Mouse (Mus musculus) embryonic stem cell, embryonic (primary cell): ENCODE results near the gene Smg9.

ENCODE experiments used
- CTCF ChIA-PET, 4 experiments: fragments of 300-600 bp in 2 of 4; fragments of 350-600 bp in 2 of 4; sonication (Branson Sonifier 250); formaldehyde crosslinking; loops; one replicate each; lab custom pipeline; 2022; ENCODE audit warnings: inconsistent platforms in 2 of 4; lab: Charles Lee
- POLR2A ChIA-PET, 4 experiments: fragments of 300-600 bp in 2 of 4; fragments of 350-600 bp in 2 of 4; sonication (Branson Sonifier 250); formaldehyde crosslinking; loops; one replicate each; lab custom pipeline; 2022; ENCODE audit warnings: antibody characterized with exemption in 4 of 4, inconsistent platforms in 1 of 4; lab: Charles Lee

Gene Smg9

GRCm38 (mm10) chr7:24391687-24392086 is 7.7 kb upstream of the Smg9 start:
- ChIA-PET CTCF (interaction anchor here in 1 of 4 experiments (0.6 kb wide), 1 partner anchor 14 kb away, joined by 3 read pairs; no protein-coding TSS in a partner anchor), POLR2A (no interaction called here)

- CTCF ChIA-PET = interaction anchor here in 3 of 4 experiments (0.5 to 2.4 kb wide), 5 partner anchors 9 to 58 kb away, joined by 3 to 14 read pairs (median 3); no protein-coding TSS in a partner anchor
- POLR2A ChIA-PET = interaction anchor here in 2 of 4 experiments (0.7 to 1.2 kb wide), 3 partner anchors 20 to 113 kb away, joined by 3 to 5 read pairs (median 4); no protein-coding TSS in a partner anchor
Observed at GRCm38 (mm10) chr7:24394054-24394453, 5.4 kb upstream of the Smg9 start.

GRCm38 (mm10) chr7:24394475-24395161 is 4.8 kb upstream of the Smg9 start:
- ChIA-PET CTCF (interaction anchor here in 2 of 4 experiments (1.2 to 2.4 kb wide), 3 partner anchors 10 to 58 kb away, joined by 3 to 14 read pairs (median 3); no protein-coding TSS in a partner anchor), POLR2A (interaction anchor here in 2 of 4 experiments (0.6 to 1.2 kb wide), 4 partner anchors 16 to 113 kb away, joined by 3 to 5 read pairs (median 4); no protein-coding TSS in a partner anchor)

- ChIA-PET POLR2A (interaction anchor here in 1 of 4 experiments (1.0 kb wide), 1 partner anchor 13 kb away, joined by 5 read pairs; no protein-coding TSS in a partner anchor), CTCF (interaction anchor here in 1 of 4 experiments (0.5 kb wide), 1 partner anchor 42 kb away, joined by 3 read pairs; no protein-coding TSS in a partner anchor)
Observed at GRCm38 (mm10) chr7:24396832-24397231, 2.6 kb upstream of the Smg9 start.

GRCm38 (mm10) chr7:24398364-24398913 is 980 bp upstream of the Smg9 start:
- CTCF ChIA-PET = interaction anchor here (0.6 to 2.9 kb wide), 12 partner anchors 8 to 261 kb away, joined by 3 to 11 read pairs (median 4); no protein-coding TSS in a partner anchor
- POLR2A ChIA-PET = interaction anchor here in 2 of 4 experiments (0.7 to 3.5 kb wide), 27 partner anchors 9 to 317 kb away, joined by 3 to 41 read pairs (median 6); partner anchors contain the start of genes Irgq (in 1 of the 2), Pinlyp (in 1 of the 2), Xrcc1 (in 1 of the 2) and Zfp180 (in 1 of the 2)

- CTCF ChIA-PET = interaction anchor here in 3 of 4 experiments (0.5 to 2.9 kb wide), 21 partner anchors 10 to 201 kb away, joined by 3 to 11 read pairs (median 4); partner anchors contain the start of gene Cadm4 (in 1 of the 3)
Observed at GRCm38 (mm10) chr7:24400082-24400452, 648 bp downstream of the Smg9 start.

GRCm38 (mm10) chr7:24400489-24400888 is 1.1 kb downstream of the Smg9 start:
- ChIA-PET CTCF (interaction anchor here in 2 of 4 experiments (0.8 to 2.9 kb wide), 8 partner anchors 12 to 200 kb away, joined by 3 to 11 read pairs (median 6); no protein-coding TSS in a partner anchor), POLR2A (interaction anchor here (0.7 to 3.5 kb wide), 42 partner anchors 8 to 881 kb away, joined by 3 to 41 read pairs (median 5); partner anchors contain the start of genes Rabac1 (in 2 of the 4), Zfp428 (in 2 of the 4), Irgc1 (in 1 of the 4) and Irgq (in 1 of the 4))

More at GRCm38 (mm10) chr7:24400082-24400452, 648 bp downstream of the Smg9 start:
- POLR2A ChIA-PET = interaction anchor here (0.6 to 3.5 kb wide), 71 partner anchors 8 to 881 kb away, joined by 3 to 41 read pairs (median 5); partner anchors contain the start of genes Rabac1 (in 2 of the 4), Zfp428 (in 2 of the 4), Ethe1 (in 1 of the 4) and Irgc1 (in 1 of the 4)

- POLR2A ChIA-PET = interaction anchor here in 3 of 4 experiments (0.6 to 1.7 kb wide), 8 partner anchors 8 to 103 kb away, joined by 3 to 5 read pairs (median 3); no protein-coding TSS in a partner anchor
- CTCF ChIA-PET = interaction anchor here in 3 of 4 experiments (0.5 to 1.6 kb wide), 14 partner anchors 13 to 79 kb away, joined by 3 to 5 read pairs (median 4); partner anchors contain the start of gene Cadm4 (in 1 of the 3)
Observed at GRCm38 (mm10) chr7:24402851-24403250, 3.4 kb downstream of the Smg9 start.

- POLR2A ChIA-PET = interaction anchor here in 1 of 4 experiments (1.2 kb wide), 1 partner anchor 21 kb away, joined by 3 read pairs; no protein-coding TSS in a partner anchor
- CTCF ChIA-PET = interaction anchor here in 3 of 4 experiments (0.5 to 2.0 kb wide), 8 partner anchors 10 to 86 kb away, joined by 3 to 15 read pairs (median 6); no protein-coding TSS in a partner anchor
Observed at GRCm38 (mm10) chr7:24405649-24406048, 6.2 kb downstream of the Smg9 start.

- ChIA-PET POLR2A (interaction anchor here in 3 of 4 experiments (0.5 to 1.5 kb wide), 11 partner anchors 9 to 124 kb away, joined by 3 to 5 read pairs (median 3); no protein-coding TSS in a partner anchor), CTCF (interaction anchor here (0.5 to 2.0 kb wide), 36 partner anchors 8 to 306 kb away, joined by 3 to 15 read pairs (median 4); partner anchors contain the start of gene Plaur (in 1 of the 4))
Observed at GRCm38 (mm10) chr7:24406528-24407344, 7.3 kb downstream of the Smg9 start.

GRCm38 (mm10) chr7:24408186-24408585 is 8.8 kb downstream of the Smg9 start:
- POLR2A ChIA-PET = interaction anchor here in 3 of 4 experiments (0.9 to 1.4 kb wide), 6 partner anchors 9 to 60 kb away, joined by 3 to 7 read pairs (median 3); partner anchors contain the start of gene Smg9 (in 2 of the 3)

GRCm38 (mm10) chr7:24410123-24410522 is 10.7 kb downstream of the Smg9 start:
- CTCF ChIA-PET = interaction anchor here in 2 of 4 experiments (0.6 to 2.7 kb wide), 7 partner anchors 11 to 249 kb away, joined by 3 to 13 read pairs (median 3); partner anchors contain the start of gene Smg9 (in 1 of the 2)
- POLR2A ChIA-PET = interaction anchor here in 3 of 4 experiments (0.8 to 5.2 kb wide), 4 partner anchors 10 to 40 kb away, joined by 3 to 41 read pairs (median 7); partner anchors contain the start of gene Smg9 (in 2 of the 3)

More at GRCm38 (mm10) chr7:24408186-24408585, 8.8 kb downstream of the Smg9 start:
- CTCF ChIA-PET = interaction anchor here in 3 of 4 experiments (0.5 to 1.5 kb wide), 3 partner anchors 153 to 1312 kb away, joined by 3 read pairs; no protein-coding TSS in a partner anchor

GRCm38 (mm10) chr7:24410831-24411230 is 11.4 kb downstream of the Smg9 start:
- ChIA-PET POLR2A (interaction anchor here in 3 of 4 experiments (0.8 to 5.2 kb wide), 5 partner anchors 8 to 473 kb away, joined by 3 to 41 read pairs (median 3); partner anchors contain the start of genes Smg9 (in 2 of the 3) and Rps19 (in 1 of the 3)), CTCF (interaction anchor here in 2 of 4 experiments (0.6 to 2.7 kb wide), 7 partner anchors 26 to 249 kb away, joined by 3 to 13 read pairs (median 3); no protein-coding TSS in a partner anchor)

- ChIA-PET POLR2A (interaction anchor here in 3 of 4 experiments (0.5 to 5.2 kb wide), 13 partner anchors 8 to 94 kb away, joined by 3 to 41 read pairs (median 3); partner anchors contain the start of gene Smg9 (in 2 of the 3)), CTCF (interaction anchor here in 3 of 4 experiments (0.7 to 1.4 kb wide), 5 partner anchors 28 to 90 kb away, joined by 3 to 4 read pairs (median 3); no protein-coding TSS in a partner anchor)
Observed at GRCm38 (mm10) chr7:24413630-24414029, 14.2 kb downstream of the Smg9 start.

- ChIA-PET CTCF (interaction anchor here in 3 of 4 experiments (1.1 to 3.4 kb wide), 4 partner anchors 8 to 58 kb away, joined by 3 to 15 read pairs (median 5); no protein-coding TSS in a partner anchor), POLR2A (interaction anchor here in 3 of 4 experiments (1.1 to 1.5 kb wide), 7 partner anchors 10 to 45 kb away, joined by 3 to 6 read pairs (median 4); partner anchors contain the start of gene Smg9 (in 3 of the 3))
Observed at GRCm38 (mm10) chr7:24415261-24415660, 15.8 kb downstream of the Smg9 start.
